Mouse (Mus musculus) small intestine, adult 2 months (tissue): ENCODE data around the gene Ubp1.

Experiments
- CTCF ChIP-seq: fragments of 200-500 bp; IDR thresholded peaks from 2 replicates; pipeline ENCODE4 v1.5.1; 2012; ENCODE audit warnings: low read depth, mild to moderate bottlenecking, control low read depth, inconsistent platforms, low read length, moderate library complexity, mixed read lengths; ENCODE audit not compliant: insufficient replicate concordance, insufficient read length; ENCODE audit errors: extremely low read depth
- POLR2A ChIP-seq: fragments of 200-500 bp; IDR thresholded peaks from 2 replicates; pipeline ENCODE4 v1.6.1; 2012; ENCODE audit warnings: low read depth, mild to moderate bottlenecking, control low read depth, inconsistent platforms, low read length, moderate library complexity

GRCm38 (mm10) chr9:113924883-113925282 lies 5.9 kb upstream of the Ubp1 start:
- TF ChIP-seq CTCF (no peak), POLR2A (no peak)
